Mouse (Mus musculus) mouse embryonic stem cell (cell line): ENCODE results near the gene Atp5d.

Experiments
- in situ Hi-C, 2 experiments: fragments of 300-500 bp; cut with MboI; formaldehyde crosslinking; loops; 1 replicate in 1 of 2; 3 replicates in 1 of 2; pipeline ENCODE4 v1.14.3; 2019 to 2020; ENCODE audit warnings: low sequenced_read_pairs in 2 of 2, low pct_unique_long_range_greater_than_20kb in 1 of 2, mixed read lengths in 1 of 2; ENCODE audit not compliant: unreplicated experiment in 1 of 2

Atp5d gene

GRCm38 (mm10) chr10:80136952-80137625 is 1.3 kb upstream of the Atp5d start:
- in situ Hi-C loops: no loop called here

- in situ Hi-C loops: no loop called here
Measured at GRCm38 (mm10) chr10:80137626-80138552, 543 bp upstream of the Atp5d start.

GRCm38 (mm10) chr10:80139439-80139775 is 975 bp downstream of the Atp5d start:
- in situ Hi-C loops: no loop called here

- in situ Hi-C loops: no loop called here
Measured at GRCm38 (mm10) chr10:80139975-80140665, 1.7 kb downstream of the Atp5d start.

- in situ Hi-C loops: no loop called here
Measured at GRCm38 (mm10) chr10:80140666-80141035, 2.2 kb downstream of the Atp5d start, which contains the start of gene Cbarp. Cbarp (minus strand) TSS chr10:80140835.

GRCm38 (mm10) chr10:80141243-80141642 is 2.8 kb downstream of the Atp5d start:
- in situ Hi-C loops: no loop called here

GRCm38 (mm10) chr10:80141786-80142529 is 3.5 kb downstream of the Atp5d start:
- in situ Hi-C loops: no loop called here

- in situ Hi-C loops: no loop called here
Measured at GRCm38 (mm10) chr10:80142530-80142925, 4.1 kb downstream of the Atp5d start.

- in situ Hi-C loops: no loop called here
Measured at GRCm38 (mm10) chr10:80143664-80144063, 5.2 kb downstream of the Atp5d start.

- in situ Hi-C loops: no loop called here
Measured at GRCm38 (mm10) chr10:80144159-80144558, 5.7 kb downstream of the Atp5d start.

- in situ Hi-C loops: no loop called here
Measured at GRCm38 (mm10) chr10:80144864-80145838, 6.7 kb downstream of the Atp5d start.

- in situ Hi-C loops: no loop called here
Measured at GRCm38 (mm10) chr10:80145896-80146295, 7.5 kb downstream of the Atp5d start.

GRCm38 (mm10) chr10:80146568-80147011 is 8.2 kb downstream of the Atp5d start:
- in situ Hi-C loops: no loop called here

GRCm38 (mm10) chr10:80147146-80147718 is 8.8 kb downstream of the Atp5d start:
- in situ Hi-C loops: no loop called here

GRCm38 (mm10) chr10:80147719-80148601 is 9.5 kb downstream of the Atp5d start, which contains the start of gene Midn:
Midn (plus strand) TSS chr10:80148272.
- in situ Hi-C loops: no loop called here

- in situ Hi-C loops: no loop called here
Measured at GRCm38 (mm10) chr10:80148610-80149290, 10.3 kb downstream of the Atp5d start.
